Mouse (Mus musculus) liver, postnatal 0 days (tissue): Measurements from ENCODE around the gene Il11ra1. TPM values are rescaled to one million over a fixed set of nuclear protein-coding genes. Genes with fewer than 3 reads are reported as not detected.
A peak's percentile ranks its signal among the peaks of the same experiment; 100 is the strongest.

Experiments
- ATAC-seq: fragments of 200-750 bp; cut with Nextera tagmentation; 2 replicates; pipeline ENCODE4 v1.8.0; 2017; ENCODE audit warnings: mild to moderate bottlenecking, moderate library complexity
- DNase-seq: peaks from one replicate; pipeline ENCODE4 v3.0.0-alpha.2; 2016
- H3K27ac ChIP-seq: fragments of 300-500 bp; sonication (generic); 2 replicates; pipeline ENCODE4 v1.5.1; 2014; ENCODE audit warnings: antibody characterized with exemption, moderate library complexity, mild to moderate bottlenecking, low read depth
- H3K27me3 ChIP-seq: fragments of 300-500 bp; sonication (generic); 2 replicates; pipeline ENCODE4 v1.6.1; 2014; ENCODE audit warnings: low read length, control low read depth, mixed read lengths; ENCODE audit not compliant: insufficient read depth
- H3K36me3 ChIP-seq: fragments of 300-500 bp; sonication (generic); replicated peaks from 2 replicates; pipeline ENCODE4 v1.6.1; 2014; ENCODE audit warnings: mild to moderate bottlenecking, control low read depth, low read length, moderate library complexity, mixed read lengths; ENCODE audit not compliant: insufficient read depth
- H3K4me1 ChIP-seq: fragments of 300-500 bp; sonication (generic); 2 replicates; pipeline ENCODE4 v1.6.1; 2014; ENCODE audit warnings: antibody characterized with exemption, mild to moderate bottlenecking, control low read depth; ENCODE audit not compliant: insufficient read depth
- H3K4me2 ChIP-seq: fragments of 300-500 bp; sonication (generic); 2 replicates; pipeline ENCODE4 v1.6.1; 2014; ENCODE audit warnings: low read depth, mild to moderate bottlenecking, low read length, moderate library complexity, mixed read lengths
- H3K4me3 ChIP-seq: fragments of 300-500 bp; sonication (generic); 2 replicates; pipeline ENCODE4 v1.5.1; 2014; ENCODE audit warnings: low read depth, low read length
- H3K9ac ChIP-seq: fragments of 300-500 bp; sonication (generic); replicated peaks from 2 replicates; pipeline ENCODE4 v1.6.1; 2014; ENCODE audit warnings: mild to moderate bottlenecking, moderate library complexity
- H3K9me3 ChIP-seq: fragments of 300-500 bp; sonication (generic); 2 replicates; pipeline ENCODE4 v1.6.1; 2016; ENCODE audit warnings: mild to moderate bottlenecking, control low read depth, low read length, mixed read lengths
- CTCF ChIP-seq: sonication (generic); IDR thresholded peaks from 2 replicates; pipeline ENCODE4 v1.5.1; 2016; ENCODE audit warnings: antibody characterized with exemption, low read depth
- EP300 ChIP-seq: IDR thresholded peaks from 2 replicates; pipeline ENCODE4 v1.6.1; 2016; ENCODE audit warnings: antibody characterized with exemption, low read depth, mild to moderate bottlenecking
- WGBS: fragments of 180-500 bp; shearing (Covaris S2); extraction: QIAGEN DNeasy Blood & Tissue Kit; methylation state at CpG from one replicate; pipeline ENCODE4 v1.1.7; 2014; ENCODE audit not compliant: insufficient replicate concordance; 5-methylcytosine and 5-hydroxymethylcytosine counted together
- polyA plus RNA-seq: library from polyadenylated mRNA; unstranded; fragments of >200 nt; fragmentation: Nextera tagmentation; extraction: Ambion mirVana; gene quantifications from 2 replicates; pipeline ENCODE4 v1.2.1, GENCODE M21; 2015

The Il11ra1 gene
- polyA plus RNA-seq, 1 experiment from 2014 or later: 28.5 TPM

DNA sequence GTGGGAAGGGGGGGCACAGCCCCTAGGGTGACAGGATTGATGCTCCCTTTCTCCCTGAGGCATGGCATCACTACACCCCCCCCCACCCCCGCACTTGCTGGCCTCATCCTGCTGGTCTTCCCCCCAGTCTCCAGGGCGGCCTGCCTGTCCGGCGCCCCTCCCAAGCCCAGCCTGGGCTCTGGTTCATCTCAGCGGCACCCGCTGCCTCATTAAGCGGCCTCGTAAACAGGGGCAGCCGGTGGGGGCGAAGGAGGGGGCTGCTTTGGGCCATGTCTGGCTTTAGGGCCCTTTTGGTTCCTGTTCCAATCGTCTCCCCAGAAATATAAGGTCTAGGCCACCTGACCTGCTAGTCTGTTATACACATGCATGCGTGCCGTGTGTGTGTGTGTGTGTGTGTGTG, 40.2 kb upstream of the Il11ra1 start:
- Histone ChIP-seq H3K27ac (no peak overlapping the region), H3K9me3 (no peaks in the 10 kb centered on the region), H3K4me1 (peaks cover 6% of the 10 kb centered on the region), H3K9ac (no peak overlapping the region), H3K27me3 (peaks cover 10% of the 10 kb centered on the region; the same call in 1 of the 2 replicates), H3K36me3 (no peaks in the 10 kb centered on the region), H3K4me2 (no peak overlapping the region), H3K4me3 (no peak overlapping the region)
- no peak for DNase-seq
- no peak for ATAC-seq
- WGBS: 68% methylated on average over 13 of the region's 13 CpGs
- TF ChIP-seq EP300 (no peak), CTCF (no peak)

DNA sequence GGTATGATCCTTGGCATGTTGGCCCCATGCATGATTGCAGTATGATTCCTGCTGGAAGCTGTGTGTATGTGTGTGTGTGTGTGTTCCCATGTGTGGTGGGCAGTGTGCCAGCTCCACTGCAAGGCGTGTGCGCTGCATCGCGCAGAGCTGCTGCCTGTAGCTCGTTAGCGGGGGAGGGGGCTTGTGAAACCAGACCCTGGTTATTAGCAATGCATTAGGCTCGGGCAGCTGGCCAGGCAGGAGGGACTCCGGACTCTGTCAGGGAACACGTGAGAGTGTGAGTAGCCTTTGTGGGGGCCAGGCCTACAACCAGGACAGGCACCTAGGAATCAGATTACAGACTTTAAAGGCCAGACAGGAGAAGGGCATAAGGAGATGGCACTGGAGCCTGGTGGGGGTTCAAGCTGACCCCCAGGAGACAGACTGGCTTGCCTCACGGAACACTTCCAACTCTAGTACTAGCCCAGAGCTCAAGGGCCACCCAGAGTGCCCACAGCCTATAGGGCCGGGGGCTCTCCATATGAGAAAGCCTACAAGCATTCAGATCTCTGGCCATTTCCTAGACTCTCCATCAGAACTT, 38.8 kb upstream of the Il11ra1 start:
- Histone ChIP-seq H3K27ac (no peak overlapping the region), H3K9me3 (no peaks in the 10 kb centered on the region), H3K27me3 (peaks cover 16% of the 10 kb centered on the region), H3K4me3 (no peak overlapping the region), H3K36me3 (no peaks in the 10 kb centered on the region), H3K9ac (no peak overlapping the region), H3K4me2 (no peak overlapping the region), H3K4me1 (peaks cover 6% of the 10 kb centered on the region)
- TF ChIP-seq EP300 (no peak), CTCF (no peak)
- 49% methylated on average over 11 of the region's 11 CpGs for WGBS
- peak; percentile 60 for DNase-seq
- no peak for ATAC-seq

DNA sequence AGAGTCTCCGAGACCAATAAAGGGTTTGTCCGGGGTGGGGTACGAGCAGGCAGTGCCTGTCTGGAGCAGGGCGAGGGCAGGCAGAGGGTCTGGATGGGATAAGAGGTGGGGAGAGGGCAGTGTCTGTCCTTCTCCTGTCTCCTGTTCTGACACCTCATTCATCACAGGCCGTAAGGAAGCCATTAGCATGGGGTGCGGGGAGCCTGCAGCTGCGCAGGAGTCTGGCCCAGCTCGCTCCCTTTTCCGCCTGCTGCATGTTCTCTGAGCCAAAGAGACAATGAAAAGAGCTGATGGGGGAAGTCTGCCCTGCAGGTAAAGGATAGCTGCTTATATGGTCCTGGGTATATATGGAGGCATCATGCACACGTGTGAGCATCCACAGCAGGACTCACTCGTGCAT, 37.1 kb upstream of the Il11ra1 start:
- H3K27me3 ChIP-seq: peaks cover 14% of the 10 kb centered on the region
- no peaks in the 10 kb centered on the region for H3K9me3 ChIP-seq
- no peak overlapping the region for H3K4me2 ChIP-seq
- WGBS: 59% methylated on average over 11 of the region's 11 CpGs
- DNase-seq (no peak), ATAC-seq (no peak)
- no peak overlapping the region for H3K27ac ChIP-seq
- no peak overlapping the region for H3K4me3 ChIP-seq
- no peak for TF ChIP-seq EP300
- no peak for TF ChIP-seq CTCF
- no peak overlapping the region for H3K9ac ChIP-seq
- H3K36me3 ChIP-seq: no peaks in the 10 kb centered on the region
- H3K4me1 ChIP-seq: peaks cover 6% of the 10 kb centered on the region

DNA sequence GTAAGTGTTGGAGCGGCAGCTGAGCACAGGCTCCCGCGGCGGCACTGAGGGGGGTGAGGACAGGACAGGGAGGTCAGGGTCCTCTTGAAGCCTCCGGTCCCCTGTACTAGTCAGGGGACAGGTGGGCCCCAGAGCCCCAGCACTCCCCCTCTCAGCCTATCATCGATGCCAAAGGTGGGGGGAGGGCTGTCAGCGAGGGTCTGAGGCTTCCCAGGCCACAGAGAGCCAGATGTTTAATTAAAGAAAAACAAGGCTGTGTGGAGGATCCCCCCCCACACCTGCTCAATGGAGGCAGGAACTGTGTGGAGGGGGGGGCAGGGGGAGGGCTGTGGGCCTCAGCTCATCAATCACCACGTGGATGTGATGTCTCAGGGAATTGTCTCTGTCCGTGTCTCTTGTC, 36.2 kb upstream of the Il11ra1 start:
- ATAC-seq: no peak
- WGBS: 40% methylated on average over 9 of the region's 9 CpGs
- no peak overlapping the region for H3K9ac ChIP-seq
- no peak overlapping the region for H3K4me2 ChIP-seq
- no peaks in the 10 kb centered on the region for H3K36me3 ChIP-seq
- H3K9me3 ChIP-seq: no peaks in the 10 kb centered on the region
- H3K27ac ChIP-seq: no peak overlapping the region
- H3K4me1 ChIP-seq: peaks cover 6% of the 10 kb centered on the region
- TF ChIP-seq CTCF (no peak), EP300 (no peak)
- no peak overlapping the region for H3K4me3 ChIP-seq
- no peak for DNase-seq
- H3K27me3 ChIP-seq: peaks cover 9% of the 10 kb centered on the region; the same call in 1 of the 2 replicates

GRCm38 (mm10) chr4:41664533-41664932, 35.3 kb upstream of the Il11ra1 start:
- WGBS: 26% methylated on average over 7 of the region's 7 CpGs
- H3K27me3 ChIP-seq: peaks cover 9% of the 10 kb centered on the region; the same call in 1 of the 2 replicates

DNA sequence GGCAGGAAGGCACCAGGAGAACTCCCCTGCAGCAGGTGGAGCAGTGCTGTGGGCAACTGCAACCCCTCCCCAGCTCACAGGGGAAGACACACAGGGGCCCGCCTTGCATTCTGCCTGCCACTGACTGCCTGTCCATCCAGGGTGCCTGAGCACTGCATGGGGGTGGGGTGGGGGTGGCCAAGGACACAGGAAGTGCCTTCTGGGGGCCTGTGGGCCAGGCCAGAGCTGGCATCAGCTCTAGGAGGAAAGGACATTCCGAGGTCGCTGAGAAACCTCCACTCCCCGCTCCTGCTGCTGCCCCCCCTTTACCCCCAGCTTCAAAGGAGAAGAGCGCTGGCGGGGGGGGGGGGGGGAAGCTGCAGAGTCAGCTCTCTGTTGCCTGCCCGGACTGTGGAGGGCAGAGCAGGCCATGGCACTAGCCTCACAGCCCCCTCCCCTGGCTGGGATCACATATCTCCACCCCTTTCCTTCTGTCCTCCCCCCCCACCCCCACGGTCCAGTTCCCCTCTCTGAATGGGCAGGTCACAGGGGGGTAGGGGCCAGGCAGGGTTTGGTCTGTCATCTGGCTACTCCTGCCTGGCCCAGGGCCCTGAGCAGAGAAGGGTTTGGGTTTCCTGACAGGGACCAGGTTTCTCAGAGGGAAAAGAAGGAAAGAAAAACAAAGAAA, 34.6 kb upstream of the Il11ra1 start:
- no peak for ATAC-seq
- 10% methylated on average over 6 of the region's 8 CpGs for WGBS
- H3K4me2 ChIP-seq: no peak overlapping the region
- DNase-seq: no peak
- H3K4me3 ChIP-seq: no peak overlapping the region
- H3K36me3 ChIP-seq: no peaks in the 10 kb centered on the region
- no peak overlapping the region for H3K9ac ChIP-seq
- H3K27me3 ChIP-seq: peaks cover 9% of the 10 kb centered on the region; the same call in 1 of the 2 replicates
- no peaks in the 10 kb centered on the region for H3K9me3 ChIP-seq
- H3K4me1 ChIP-seq: peaks cover 6% of the 10 kb centered on the region
- TF ChIP-seq EP300: no peak
- no peak for TF ChIP-seq CTCF
- no peak overlapping the region for H3K27ac ChIP-seq

More at GRCm38 (mm10) chr4:41664533-41664932, 35.3 kb upstream of the Il11ra1 start:
- Histone ChIP-seq H3K9ac (no peak overlapping the region), H3K27ac (no peak overlapping the region), H3K4me2 (no peak overlapping the region), H3K4me1 (peaks cover 6% of the 10 kb centered on the region), H3K36me3 (no peaks in the 10 kb centered on the region), H3K9me3 (no peaks in the 10 kb centered on the region), H3K4me3 (no peak overlapping the region)
- no peak for TF ChIP-seq CTCF
- no peak for TF ChIP-seq EP300
- no peak for ATAC-seq
- DNase-seq: no peak
